Mouse (Mus musculus): ENCODE measurements around the gene Vcl. TPM values are rescaled to one million over a fixed set of nuclear protein-coding genes. Genes with fewer than 3 reads are reported as not detected.
A peak's percentile ranks its signal among the peaks of the same experiment; 100 is the strongest.

Vcl gene
- polyA plus RNA-seq, 1 experiment, result 23.9 TPM

GRCm38 (mm10) chr14:21074398-21075320 is 145.5 kb downstream of the Vcl start:
- no peaks in the 10 kb centered on the region for H3K27me3 ChIP-seq (ENCODE audit: control insufficient read depth, insufficient read depth, low read length)
- peak in 1 of 2 experiments; percentile 13 for DNase-seq
- WGBS, result 72% methylated on average over 11 of the region's 11 CpGs
- TF ChIP-seq CTCF (IDR thresholded peaks at IDR 0.05; ENCODE audit: borderline replicate concordance, insufficient read depth, low read depth, low read length), result no peak
- TF ChIP-seq POLR2A (IDR thresholded peaks at IDR 0.05; ENCODE audit: borderline replicate concordance, insufficient read depth, low read length), result no peak
- H3K4me3 ChIP-seq (replicated peaks; ENCODE audit: insufficient read depth, low read depth, low read length), result no peak overlapping the region
- no peak overlapping the region for H3K27ac ChIP-seq (ENCODE audit: insufficient read depth, low read length)
- no peaks in the 10 kb centered on the region for H3K4me1 ChIP-seq (ENCODE audit: control insufficient read depth, insufficient read depth, low read length)

- TF ChIP-seq POLR2A (IDR thresholded peaks at IDR 0.05; ENCODE audit: borderline replicate concordance, insufficient read depth, low read length) (peak; percentile 56), CTCF (IDR thresholded peaks at IDR 0.05; ENCODE audit: borderline replicate concordance, insufficient read depth, low read depth, low read length) (no peak)
- WGBS, result under 1% methylated on average over 58 of the region's 59 CpGs
Observed at GRCm38 (mm10) chr14:21075751-21076500, 146.7 kb downstream of the Vcl start.

DNA sequence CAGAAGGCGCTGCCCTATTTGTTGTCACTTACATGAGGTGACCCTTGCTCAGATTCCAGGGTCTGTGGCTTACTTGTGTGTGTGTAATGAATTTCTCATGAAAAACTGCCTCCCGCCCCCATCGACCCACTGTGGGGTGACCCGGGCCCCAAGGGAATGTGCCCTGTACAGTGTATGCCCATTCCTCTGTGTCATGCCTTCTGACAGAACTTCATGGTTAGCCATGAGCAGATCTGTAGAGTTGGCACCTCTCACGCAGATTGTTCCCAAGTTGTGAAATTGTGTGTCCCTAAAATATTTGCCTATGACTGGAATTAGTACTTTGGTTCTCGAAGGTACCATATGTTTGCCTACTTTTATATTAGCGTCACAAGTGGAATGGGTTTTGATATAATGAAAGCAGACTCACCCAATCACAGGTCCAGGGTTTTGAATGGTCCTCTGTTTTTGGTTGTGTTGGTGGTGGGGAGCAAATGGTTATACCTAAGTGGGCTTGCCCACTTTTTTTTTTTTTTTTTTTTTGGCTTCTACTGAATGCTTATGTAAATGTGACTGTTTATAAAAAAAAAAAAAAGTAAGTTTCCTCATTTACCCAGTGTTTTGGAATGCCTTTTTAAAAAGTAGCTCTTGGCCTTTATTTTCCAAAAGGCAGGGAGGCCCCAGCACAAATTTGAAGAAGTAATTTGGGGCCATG is 147.4 kb downstream of the Vcl start:
- Histone ChIP-seq H3K4me1 (ENCODE audit: control insufficient read depth, insufficient read depth, low read length) (no peaks in the 10 kb centered on the region), H3K4me3 (replicated peaks; ENCODE audit: insufficient read depth, low read depth, low read length) (peak overlapping the region; percentile 71), H3K27ac (ENCODE audit: insufficient read depth, low read length) (no peak overlapping the region; the same call in 1 of the 2 replicates), H3K27me3 (ENCODE audit: control insufficient read depth, insufficient read depth, low read length) (no peaks in the 10 kb centered on the region)
- 23% methylated on average over 7 of the region's 7 CpGs for WGBS
- no peak for DNase-seq
- TF ChIP-seq POLR2A (IDR thresholded peaks at IDR 0.05; ENCODE audit: borderline replicate concordance, insufficient read depth, low read length) (no peak), CTCF (IDR thresholded peaks at IDR 0.05; ENCODE audit: borderline replicate concordance, insufficient read depth, low read depth, low read length) (no peak)

More at GRCm38 (mm10) chr14:21075751-21076500, 146.7 kb downstream of the Vcl start:
- Histone ChIP-seq H3K27me3 (ENCODE audit: control insufficient read depth, insufficient read depth, low read length) (no peaks in the 10 kb centered on the region), H3K4me3 (replicated peaks; ENCODE audit: insufficient read depth, low read depth, low read length) (peak overlapping the region; percentile 71), H3K27ac (ENCODE audit: insufficient read depth, low read length) (peak overlapping the region; percentile 21), H3K4me1 (ENCODE audit: control insufficient read depth, insufficient read depth, low read length) (no peaks in the 10 kb centered on the region)
- DNase-seq, result peak; percentile 93 to 95

GRCm38 (mm10) chr14:21077939-21078338 is 148.7 kb downstream of the Vcl start:
- 92% methylated on average over 4 of the region's 4 CpGs for WGBS
- DNase-seq, result no peak
- TF ChIP-seq POLR2A (IDR thresholded peaks at IDR 0.05; ENCODE audit: borderline replicate concordance, insufficient read depth, low read length), result no peak
- TF ChIP-seq CTCF (IDR thresholded peaks at IDR 0.05; ENCODE audit: borderline replicate concordance, insufficient read depth, low read depth, low read length), result no peak
- H3K4me1 ChIP-seq (ENCODE audit: control insufficient read depth, insufficient read depth, low read length), result no peaks in the 10 kb centered on the region
- H3K27me3 ChIP-seq (ENCODE audit: control insufficient read depth, insufficient read depth, low read length), result no peaks in the 10 kb centered on the region
- H3K4me3 ChIP-seq (replicated peaks; ENCODE audit: insufficient read depth, low read depth, low read length), result no peak overlapping the region
- H3K27ac ChIP-seq (ENCODE audit: insufficient read depth, low read length), result no peak overlapping the region

- no peak for DNase-seq
- no peak overlapping the region for H3K4me3 ChIP-seq (replicated peaks; ENCODE audit: insufficient read depth, low read depth, low read length)
- H3K27ac ChIP-seq (ENCODE audit: insufficient read depth, low read length), result no peak overlapping the region
- TF ChIP-seq POLR2A (IDR thresholded peaks at IDR 0.05; ENCODE audit: borderline replicate concordance, insufficient read depth, low read length) (no peak), CTCF (IDR thresholded peaks at IDR 0.05; ENCODE audit: borderline replicate concordance, insufficient read depth, low read depth, low read length) (no peak)
- H3K4me1 ChIP-seq (ENCODE audit: control insufficient read depth, insufficient read depth, low read length), result no peaks in the 10 kb centered on the region
- H3K27me3 ChIP-seq (ENCODE audit: control insufficient read depth, insufficient read depth, low read length), result no peaks in the 10 kb centered on the region
Observed at GRCm38 (mm10) chr14:21078511-21078910, 149.3 kb downstream of the Vcl start.

GRCm38 (mm10) chr14:21082823-21083222 is 153.6 kb downstream of the Vcl start:
- 63% methylated on average over 1 of the region's 1 CpGs for whole genome bisulfite sequencing
- H3K4me1 ChIP-seq (ENCODE audit: control insufficient read depth, insufficient read depth, low read length), result no peaks in the 10 kb centered on the region
- no peak for DNase-seq
- no peak overlapping the region for H3K4me3 ChIP-seq (replicated peaks; ENCODE audit: insufficient read depth, low read depth, low read length)
- H3K27me3 ChIP-seq (ENCODE audit: control insufficient read depth, insufficient read depth, low read length), result no peaks in the 10 kb centered on the region
- TF ChIP-seq CTCF (IDR thresholded peaks at IDR 0.05; ENCODE audit: borderline replicate concordance, insufficient read depth, low read depth, low read length) (no peak), POLR2A (IDR thresholded peaks at IDR 0.05; ENCODE audit: borderline replicate concordance, insufficient read depth, low read length) (no peak)
- no peak overlapping the region for H3K27ac ChIP-seq (ENCODE audit: insufficient read depth, low read length)

Other genes with a start within 250 kb of the Vcl start
- gene Fut11, start 234.4 kb upstream of the Vcl start, polyA plus RNA-seq (2012; rRNA removed), result 15.9 and 17.1 TPM in 2 replicates
- gene Chchd1, start 226.4 kb upstream of the Vcl start, polyA plus RNA-seq (2012; rRNA removed), result 109 and 115 TPM in 2 replicates
- 164 and 177 TPM in 2 replicates for gene Zswim8, start 221.8 kb upstream of the Vcl start, polyA plus RNA-seq (2012; rRNA removed)
- 37.9 and 43.2 TPM in 2 replicates for gene Ndst2, start 194.8 kb upstream of the Vcl start, polyA plus RNA-seq (2012; rRNA removed)
- gene Camk2g, start 135.3 kb upstream of the Vcl start, polyA plus RNA-seq (2012; rRNA removed), result 217 and 222 TPM in 2 replicates
- gene Plau, start 92.7 kb upstream of the Vcl start, polyA plus RNA-seq (2012; rRNA removed), result 0.90 and 1.1 TPM in 2 replicates
- gene Ap3m1, start 123.1 kb downstream of the Vcl start, polyA plus RNA-seq (2012; rRNA removed), result 66.0 and 71.4 TPM in 2 replicates
- gene Adk, start 123.2 kb downstream of the Vcl start, polyA plus RNA-seq (2012; rRNA removed), result 66.2 and 69.0 TPM in 2 replicates

Data from cerebellum, adult 2 months (tissue).